Mouse (Mus musculus) T-helper 1 cell (primary cell): Measurements from ENCODE around the gene Rdh16f2.
"Not testable (repeated sequence)": the region's sequence is repeated elsewhere in the genome, so short reads cannot be mapped to it uniquely, and the experiment has no call there.

Source experiments
- in situ Hi-C: fragments of 300-600 bp; cut with MboI, MseI; formaldehyde crosslinking; loops from one replicate; pipeline ENCODE4 v1.15.1; 2025; ENCODE audit warnings: high pct_unique_total_duplicates

The Rdh16f2 gene

GRCm38 (mm10) chr10:127866232-127866631 is at the start of gene Rdh16f2:
Gene Rdh16f2 (plus strand): TSS chr10:127866474.
- in situ Hi-C loops: no loop called here

- in situ Hi-C loops: not testable (repeated sequence)
Measured at GRCm38 (mm10) chr10:127817268-127817910, 48.9 kb upstream of the Rdh16f2 start.

- in situ Hi-C loops: not testable (repeated sequence)
Measured at GRCm38 (mm10) chr10:127821806-127822205, 44.5 kb upstream of the Rdh16f2 start.

- in situ Hi-C loops: no loop called here
Measured at GRCm38 (mm10) chr10:127825386-127825785, 40.9 kb upstream of the Rdh16f2 start.

- in situ Hi-C loops: no loop called here
Measured at GRCm38 (mm10) chr10:127829121-127829520, 37.2 kb upstream of the Rdh16f2 start.

GRCm38 (mm10) chr10:127834186-127834585 is 32.1 kb upstream of the Rdh16f2 start:
- in situ Hi-C loops: not testable (repeated sequence)

GRCm38 (mm10) chr10:127835292-127835691 is 31.0 kb upstream of the Rdh16f2 start:
- in situ Hi-C loops: no loop called here

GRCm38 (mm10) chr10:127837793-127838192 is 28.5 kb upstream of the Rdh16f2 start:
- in situ Hi-C loops: not testable (repeated sequence)

GRCm38 (mm10) chr10:127838539-127838938 is 27.7 kb upstream of the Rdh16f2 start:
- in situ Hi-C loops: no loop called here

GRCm38 (mm10) chr10:127840776-127841175 is 25.5 kb upstream of the Rdh16f2 start:
- in situ Hi-C loops: no loop called here

- in situ Hi-C loops: not testable (repeated sequence)
Measured at GRCm38 (mm10) chr10:127845945-127846344, 20.3 kb upstream of the Rdh16f2 start.

- in situ Hi-C loops: no loop called here
Measured at GRCm38 (mm10) chr10:127848089-127848488, 18.2 kb upstream of the Rdh16f2 start.

GRCm38 (mm10) chr10:127849628-127850027 is 16.6 kb upstream of the Rdh16f2 start, which contains the start of gene Rdh19:
Gene Rdh19 (plus strand): TSS chr10:127849928.
- in situ Hi-C loops: no loop called here

GRCm38 (mm10) chr10:127856376-127856775 is 9.9 kb upstream of the Rdh16f2 start:
- in situ Hi-C loops: no loop called here

GRCm38 (mm10) chr10:127864931-127865330 is 1.3 kb upstream of the Rdh16f2 start:
- in situ Hi-C loops: no loop called here

- in situ Hi-C loops: loop anchor here (10.0 kb wide), 1 partner anchor 912 kb away; no protein-coding TSS in a partner anchor
Measured at GRCm38 (mm10) chr10:127872484-127872883, 6.2 kb downstream of the Rdh16f2 start.

- in situ Hi-C loops: loop anchor here (10.0 kb wide), 1 partner anchor 907 kb away; no protein-coding TSS in a partner anchor
Measured at GRCm38 (mm10) chr10:127877681-127878080, 11.4 kb downstream of the Rdh16f2 start.

- in situ Hi-C loops: loop anchor here (10.0 kb wide), 1 partner anchor 906 kb away; no protein-coding TSS in a partner anchor
Measured at GRCm38 (mm10) chr10:127878262-127879057, 12.2 kb downstream of the Rdh16f2 start.

- in situ Hi-C loops: loop anchor here (10.0 kb wide), 1 partner anchor 906 kb away; no protein-coding TSS in a partner anchor
Measured at GRCm38 (mm10) chr10:127879155-127879688, 12.9 kb downstream of the Rdh16f2 start.

- in situ Hi-C loops: no loop called here
Measured at GRCm38 (mm10) chr10:127881041-127881440, 14.8 kb downstream of the Rdh16f2 start.

- in situ Hi-C loops: no loop called here
Measured at GRCm38 (mm10) chr10:127886551-127886950, 20.3 kb downstream of the Rdh16f2 start.

GRCm38 (mm10) chr10:127886971-127887370 is 20.7 kb downstream of the Rdh16f2 start:
- in situ Hi-C loops: no loop called here
